Mouse (Mus musculus): ENCODE measurements at regions not wholly inside any gene's neighbourhood (a gene's known extent, or its start where the extent isn't known, plus 50 kb on each side); places are given as distances from the start of the nearest gene placed in this dataset.

- TF ChIP-seq CTCF (conservative IDR thresholded peaks at IDR 0.05 in 1 of 2, IDR thresholded peaks at IDR 0.05 in 1 of 2; ENCODE audit: low read depth in 2 of 2, low read length in 2 of 2) (no peak), EP300 (IDR thresholded peaks at IDR 0.05; ENCODE audit: low read length) (no peak), POLR2A (IDR thresholded peaks at IDR 0.05; ENCODE audit: low read depth, low read length) (no peak), PAX5 (IDR thresholded peaks at IDR 0.05; ENCODE audit: low read length) (no peak), MAZ (IDR thresholded peaks at IDR 0.05; ENCODE audit: low read depth, low read length) (no peak), TCF12 (IDR thresholded peaks at IDR 0.05; ENCODE audit: low read depth, low read length) (no peak), NELFE (IDR thresholded peaks at IDR 0.05; ENCODE audit: low read depth, low read length) (no peak)
Observed at GRCm38 (mm10) chr7:121282154-121282553, 109.5 kb upstream of the Hs3st2 start.
